Mouse (Mus musculus): Measurements from ENCODE around the gene Gtf2ird1.
"Not testable (repeated sequence)": the region's sequence is repeated elsewhere in the genome, so short reads cannot be mapped to it uniquely, and the experiment has no call there.

The Gtf2ird1 gene

DNA sequence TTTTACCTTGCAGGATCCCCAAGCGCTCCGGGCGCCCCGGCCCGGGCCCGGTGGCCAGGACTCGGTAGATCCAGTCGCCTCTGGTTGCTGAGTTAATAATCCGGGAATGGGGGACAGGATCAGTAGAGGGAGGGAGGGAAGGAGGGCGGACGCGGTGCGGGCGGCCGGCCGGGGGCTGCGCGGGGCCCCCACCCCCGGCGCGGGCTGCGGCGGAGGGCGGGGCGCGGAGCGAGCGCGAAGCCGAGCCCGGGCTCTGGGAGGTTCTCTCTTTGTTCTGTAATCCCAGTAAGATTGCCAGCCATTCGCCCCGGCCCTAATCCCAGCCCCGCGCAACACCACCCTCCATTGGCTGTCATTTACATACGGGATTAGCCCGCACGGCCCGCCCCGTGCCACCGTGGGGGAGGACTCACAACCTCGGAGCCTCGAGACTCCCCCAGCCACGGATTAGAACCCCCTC, at the start of gene Gtf2ird1:
Gene Gtf2ird1, minus strand, starts transcription at position 214 of the 460 bp plus-strand sequence.
- DNase-seq: peak; percentile 74

GRCm38 (mm10) chr5:134505810-134506292, 49.3 kb upstream of the Gtf2ird1 start:
- no peak for DNase-seq

- DNase-seq: no peak
Observed at GRCm38 (mm10) chr5:134502591-134502990, 46.1 kb upstream of the Gtf2ird1 start.

GRCm38 (mm10) chr5:134501453-134501852, 44.9 kb upstream of the Gtf2ird1 start:
- DNase-seq: no peak

DNA sequence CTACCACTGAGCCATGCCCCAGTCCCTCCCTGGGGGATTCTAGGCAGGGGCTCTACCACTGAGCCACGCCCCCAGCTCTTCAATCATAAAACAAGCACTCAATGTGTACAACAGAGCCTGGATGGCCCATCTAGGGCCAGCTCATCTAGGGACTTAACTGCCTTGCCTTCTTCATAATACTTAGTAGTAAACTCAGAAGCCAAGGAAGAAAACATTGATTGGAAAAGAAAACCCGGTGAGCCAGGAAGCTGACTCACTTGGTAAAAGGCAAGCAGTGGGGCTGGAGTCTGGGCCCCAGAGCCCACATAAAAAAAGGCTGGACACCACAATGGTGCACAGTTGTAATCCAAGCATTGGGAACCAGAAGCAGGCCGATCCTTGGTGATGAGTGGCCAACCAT, 44.2 kb upstream of the Gtf2ird1 start:
- DNase-seq: no peak

DNA sequence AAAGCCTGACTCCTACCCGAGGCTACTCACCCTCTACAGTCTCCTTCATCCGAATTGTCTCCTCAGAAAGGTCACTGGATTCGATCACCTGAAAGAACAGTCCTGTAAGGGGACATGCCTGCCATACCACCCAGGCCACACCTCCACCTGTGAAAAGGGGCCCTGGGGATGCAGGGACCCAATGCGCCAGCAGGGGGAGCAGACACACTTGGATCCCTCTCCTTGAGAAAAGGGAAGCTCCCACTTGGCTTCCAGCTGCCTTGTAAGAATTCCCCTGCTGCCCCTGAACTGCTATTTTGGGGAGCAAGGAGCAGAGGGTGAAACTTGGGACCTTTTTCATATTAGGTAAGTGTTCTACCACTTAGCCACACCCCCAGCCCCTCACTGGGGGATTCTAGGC, 43.5 kb upstream of the Gtf2ird1 start:
- DNase-seq: peak; percentile 71

- DNase-seq: no peak
Observed at GRCm38 (mm10) chr5:134497026-134497425, 40.5 kb upstream of the Gtf2ird1 start.

DNA sequence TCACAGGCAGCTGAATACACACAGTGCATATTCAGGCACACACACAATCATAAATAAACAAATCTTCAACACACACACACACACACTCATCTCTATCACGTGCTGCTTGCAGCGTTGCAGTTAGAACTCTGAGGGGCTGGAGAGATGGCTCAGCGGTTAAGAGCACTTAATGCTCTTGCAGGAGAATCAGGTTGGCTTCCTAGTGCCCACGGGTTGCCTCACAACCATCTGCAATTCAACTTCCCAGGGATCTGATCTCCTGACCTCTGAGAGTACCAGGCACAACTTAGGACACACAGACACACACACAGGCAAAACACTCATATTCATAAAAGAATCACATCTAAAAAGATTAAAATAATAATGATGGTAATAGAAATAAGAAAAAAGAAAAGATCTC, 39.3 kb upstream of the Gtf2ird1 start:
- DNase-seq: no peak

- DNase-seq: peak; percentile 96
Observed at GRCm38 (mm10) chr5:134494142-134494541, 37.6 kb upstream of the Gtf2ird1 start.

- no peak for DNase-seq
Observed at GRCm38 (mm10) chr5:134492956-134493355, 36.4 kb upstream of the Gtf2ird1 start.

DNA sequence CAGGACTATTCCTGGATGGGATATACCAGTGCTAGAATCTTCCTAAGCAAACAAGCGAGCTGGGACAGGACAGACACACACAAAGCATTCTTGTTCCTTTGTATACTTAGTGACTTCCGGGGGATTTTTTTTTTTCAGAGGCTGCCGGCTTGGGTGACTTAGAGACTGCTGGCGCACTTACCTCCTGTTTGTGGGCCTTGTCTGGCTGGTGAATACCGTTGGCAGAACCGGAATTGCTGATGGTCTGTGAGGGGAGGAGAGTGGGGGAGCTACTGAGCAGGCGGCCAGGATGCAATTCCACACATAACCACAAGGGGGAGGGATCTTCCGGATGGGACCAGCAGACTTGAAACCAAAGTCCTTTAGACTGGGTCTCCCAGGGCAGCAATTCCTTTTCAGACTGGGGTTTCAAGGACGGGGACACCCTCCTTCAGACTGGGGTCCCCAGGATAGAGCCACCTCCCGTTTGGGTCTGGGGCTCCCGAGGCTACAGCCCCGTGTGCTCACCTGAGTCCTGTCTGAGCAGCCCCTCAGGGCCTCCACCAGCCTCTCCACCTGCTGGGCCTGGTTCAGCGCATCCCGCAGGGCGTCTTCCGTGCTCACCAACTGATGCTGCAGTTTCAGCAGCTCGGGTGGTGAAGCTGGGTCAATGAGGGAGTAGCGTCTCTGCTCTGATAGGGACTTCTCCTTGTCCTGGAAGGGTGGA, 35.3 kb upstream of the Gtf2ird1 start:
- peak; percentile 95 for DNase-seq

GRCm38 (mm10) chr5:134491206-134491605, 34.7 kb upstream of the Gtf2ird1 start:
- no peak for DNase-seq

- DNase-seq: peak; percentile 77
Observed at GRCm38 (mm10) chr5:134490465-134490864, 33.9 kb upstream of the Gtf2ird1 start.

- DNase-seq: peak; percentile 94
Observed at GRCm38 (mm10) chr5:134489583-134489982, 33.1 kb upstream of the Gtf2ird1 start.

DNA sequence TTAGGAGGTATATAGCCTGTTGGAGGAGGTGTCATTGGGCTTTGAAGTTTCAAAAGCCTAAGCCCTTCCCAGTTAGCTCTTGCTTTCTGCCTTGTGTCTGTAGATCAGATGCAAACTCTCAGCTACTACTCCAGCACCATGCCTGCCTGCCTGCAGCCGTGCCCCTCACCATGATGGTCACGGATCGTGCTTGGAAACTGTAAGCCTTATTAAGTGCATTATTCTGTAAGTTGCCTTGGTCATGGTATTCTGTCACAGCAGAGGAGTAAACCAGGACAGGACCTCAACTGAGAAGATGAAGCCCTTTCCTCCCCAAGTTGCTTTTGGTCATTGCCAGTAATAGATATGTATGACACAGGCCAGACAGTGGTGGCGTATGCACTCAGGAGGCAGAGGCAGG, 32.1 kb upstream of the Gtf2ird1 start:
- DNase-seq: peak; percentile 11

- DNase-seq: no peak
Observed at GRCm38 (mm10) chr5:134488042-134488441, 31.5 kb upstream of the Gtf2ird1 start.

- DNase-seq: peak; percentile 87
Observed at GRCm38 (mm10) chr5:134485900-134486665, 29.6 kb upstream of the Gtf2ird1 start.

- DNase-seq: no peak
Observed at GRCm38 (mm10) chr5:134485183-134485730, 28.7 kb upstream of the Gtf2ird1 start.

DNA sequence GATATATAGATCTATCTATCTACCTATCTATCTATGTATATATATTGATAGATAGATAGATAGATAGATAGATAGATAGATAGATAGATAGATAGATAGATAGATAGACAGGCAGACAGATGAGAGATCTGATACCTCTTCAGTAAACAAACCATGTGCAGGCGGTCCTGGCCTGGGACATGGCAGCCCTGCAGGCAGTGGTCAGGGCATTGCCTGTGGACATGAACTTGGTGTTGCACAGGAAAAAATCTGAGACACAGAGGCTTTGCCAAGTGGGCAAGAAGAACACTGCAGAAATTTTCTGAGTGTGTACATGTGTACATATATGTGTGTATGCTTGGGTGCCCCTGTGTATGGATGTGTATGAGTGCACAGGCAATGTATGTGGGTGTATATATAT, 26.8 kb upstream of the Gtf2ird1 start:
- no peak for DNase-seq

DNA sequence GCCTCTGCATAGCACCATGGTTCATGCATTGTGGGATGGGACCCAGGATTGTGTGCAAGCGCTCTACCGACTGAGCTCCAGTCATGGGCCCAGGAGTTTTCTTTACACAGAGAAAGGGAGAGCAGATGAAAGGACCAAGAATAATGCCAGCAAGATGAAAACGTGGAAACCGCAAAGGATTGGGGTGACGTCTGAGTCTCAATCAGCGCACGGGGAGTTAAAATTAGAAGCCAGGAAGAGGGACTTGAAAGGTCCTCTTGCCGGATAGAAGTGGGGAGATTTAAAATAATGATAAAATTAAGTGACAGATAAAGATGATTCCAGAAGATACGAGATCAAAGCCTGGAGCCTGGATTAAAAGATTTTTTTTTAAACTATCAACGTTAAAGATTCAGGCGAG, 25.8 kb upstream of the Gtf2ird1 start:
- no peak for DNase-seq

- not testable (repeated sequence) for DNase-seq
Observed at GRCm38 (mm10) chr5:134478886-134479285, 22.4 kb upstream of the Gtf2ird1 start.

DNA sequence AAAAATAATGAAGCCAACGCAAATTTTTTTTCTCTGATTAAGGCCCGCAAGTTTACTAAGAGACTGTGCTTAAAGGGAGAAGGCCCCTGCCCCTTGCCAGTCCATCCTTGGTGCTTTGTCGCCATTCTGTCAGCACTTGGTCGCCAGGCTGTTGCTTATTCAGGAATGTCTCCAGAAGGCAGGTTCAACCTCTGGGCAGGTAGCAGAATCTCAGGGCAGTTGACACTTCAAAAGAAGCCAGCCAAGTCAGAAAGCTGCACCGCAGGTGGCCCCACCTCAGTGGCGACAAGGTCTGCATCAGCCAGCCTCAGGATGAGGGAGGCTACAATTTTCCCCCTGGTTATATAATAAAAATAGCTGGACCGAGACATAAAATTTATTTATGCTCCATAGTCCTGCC, 19.2 kb upstream of the Gtf2ird1 start:
- DNase-seq: peak; percentile 4

DNA sequence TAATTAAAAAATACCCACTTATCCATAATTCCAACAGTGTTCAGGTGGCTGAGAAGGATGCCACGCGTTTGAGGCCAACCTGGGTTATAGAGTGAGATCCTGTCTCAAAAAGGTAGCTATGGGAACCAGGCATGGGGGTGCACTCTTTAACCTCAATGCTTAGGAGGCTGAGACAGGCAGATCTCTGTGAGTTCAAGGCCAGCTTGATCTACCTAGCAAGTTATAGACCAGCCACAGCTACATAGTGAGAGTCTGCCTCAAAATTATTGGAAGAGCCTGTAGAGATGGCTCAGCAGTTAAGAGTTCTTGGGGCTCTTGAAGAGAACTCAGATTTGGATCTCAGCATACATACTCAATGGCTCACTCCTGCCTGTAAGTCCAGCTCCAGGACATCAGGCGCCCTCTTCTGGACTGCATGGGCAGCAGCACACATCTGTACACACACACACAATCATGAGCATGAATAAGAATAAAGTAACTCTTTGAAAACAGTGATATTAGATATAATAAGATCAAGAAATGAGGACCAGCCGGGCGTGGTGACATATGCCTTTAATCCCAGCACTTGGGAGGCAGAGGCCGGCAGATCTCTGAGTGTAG, 18.6 kb upstream of the Gtf2ird1 start:
- peak; percentile 57 for DNase-seq

Measured in thymus, postnatal 4 days (tissue).